Mouse (Mus musculus): Measurements from ENCODE around the gene Megf11.

GRCm38 (mm10) chr9:64605735-64606349, 220.4 kb downstream of the Megf11 start:
- TF ChIP-seq POLR2A (IDR thresholded peaks at IDR 0.05; ENCODE audit: insufficient read depth, low read length) (no peak), CTCF (IDR thresholded peaks at IDR 0.05; ENCODE audit: low read depth, low read length) (no peak)
